Mouse (Mus musculus): ENCODE results near the gene Tmem189. TPM values are rescaled to one million over a fixed set of nuclear protein-coding genes. Genes with fewer than 3 reads are reported as not detected.
A peak's percentile ranks its signal among the peaks of the same experiment; 100 is the strongest.

Tmem189 gene
- polyA plus RNA-seq, 1 experiment from 2014 or later, result 43.3 TPM

DNA sequence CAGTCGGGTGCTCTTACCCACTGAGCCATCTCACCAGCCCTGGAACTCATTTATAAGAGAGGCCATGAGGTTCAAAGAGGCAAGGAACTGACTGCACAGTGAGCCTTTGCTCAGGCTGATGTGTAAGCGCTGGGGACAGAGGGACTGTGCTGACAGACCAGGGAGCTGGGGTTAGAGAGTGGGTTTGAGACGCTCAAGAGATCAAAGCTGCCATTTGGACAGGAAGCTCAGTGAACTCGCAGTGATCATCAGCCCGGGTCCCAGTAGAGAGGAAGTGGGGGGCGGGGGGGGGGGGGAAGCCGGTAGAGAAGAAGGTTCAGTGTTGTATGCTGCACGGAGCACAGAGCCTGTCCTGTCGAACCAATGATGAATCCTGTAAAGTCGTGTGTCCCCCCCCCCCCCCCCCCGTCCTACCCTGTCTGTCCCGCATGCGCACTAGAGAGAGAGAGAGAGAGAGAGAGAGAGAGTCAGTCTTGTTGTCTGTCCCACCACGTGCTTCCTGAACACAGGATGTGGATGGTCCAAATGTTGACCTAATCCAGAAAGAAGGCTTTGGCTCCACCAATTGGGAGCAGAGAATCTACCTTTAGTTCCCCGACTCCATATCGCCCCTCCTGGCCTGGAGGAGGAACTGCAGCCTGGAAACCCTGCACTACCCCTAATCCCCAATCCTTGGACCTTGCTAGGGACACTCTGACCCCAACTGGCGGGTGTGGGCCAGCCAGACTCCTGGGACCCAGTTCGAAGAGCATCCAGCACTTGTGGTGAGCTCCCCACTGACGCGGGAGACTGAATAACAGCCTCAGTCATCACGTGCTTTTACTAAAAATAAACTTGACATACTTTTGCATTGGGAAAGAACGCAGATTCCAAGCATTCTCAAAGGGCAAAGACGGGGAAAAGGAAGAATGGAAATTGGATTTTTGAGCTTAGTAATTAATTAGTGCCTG, 23.5 kb upstream of the Tmem189 start:
- H3K9me3 ChIP-seq (ENCODE audit: low read depth, low read length), result no peaks in the 10 kb centered on the region
- no peaks in the 10 kb centered on the region for H3K4me1 ChIP-seq (ENCODE audit: insufficient read depth)
- 56% methylated on average over 20 of the region's 23 CpGs for WGBS
- no peaks in the 10 kb centered on the region for H3K36me3 ChIP-seq (ENCODE audit: insufficient read depth)
- no peak overlapping the region for H3K9ac ChIP-seq
- no peak overlapping the region for H3K4me2 ChIP-seq
- H3K4me3 ChIP-seq (ENCODE audit: low read depth, low read length), result no peak overlapping the region
- peak; percentile 72 for TF ChIP-seq CTCF (IDR thresholded peaks at IDR 0.05; ENCODE audit: low read depth)
- no peaks in the 10 kb centered on the region for H3K27me3 ChIP-seq (ENCODE audit: insufficient read depth, low read length)
- ATAC-seq (ENCODE audit: insufficient read depth) (no peak; the same call in 1 of the 2 replicates), DNase-seq (peak; percentile 41)
- no peak overlapping the region for H3K27ac ChIP-seq (ENCODE audit: low read depth)

DNA sequence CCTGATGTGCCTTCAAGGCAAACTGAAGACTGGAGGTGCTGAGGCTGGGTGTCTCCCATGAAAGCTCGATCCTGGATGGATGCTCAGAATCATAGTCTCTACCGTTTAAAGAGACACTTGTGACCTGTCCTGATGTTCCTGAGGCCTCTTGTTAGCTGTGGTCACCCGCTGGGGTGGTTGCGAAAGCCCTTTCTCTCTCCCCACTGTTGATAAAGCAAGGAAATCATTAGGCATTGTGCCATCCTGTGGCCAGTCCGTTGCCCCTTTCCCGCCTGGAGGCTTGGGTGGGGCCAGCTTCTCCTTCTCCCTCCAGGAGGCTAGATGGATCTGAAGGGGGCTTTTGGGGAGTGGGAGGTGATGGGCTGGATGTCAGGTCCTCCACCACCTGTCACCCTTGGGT, 21.0 kb upstream of the Tmem189 start:
- Histone ChIP-seq H3K4me1 (ENCODE audit: insufficient read depth) (0 out of 2 replicates have a peak, but pooled peaks cover 5% of the 10 kb centered on the region), H3K27me3 (ENCODE audit: insufficient read depth, low read length) (no peaks in the 10 kb centered on the region), H3K9me3 (ENCODE audit: low read depth, low read length) (no peaks in the 10 kb centered on the region), H3K9ac (no peak overlapping the region), H3K36me3 (ENCODE audit: insufficient read depth) (no peaks in the 10 kb centered on the region), H3K27ac (ENCODE audit: low read depth) (no peak overlapping the region), H3K4me3 (ENCODE audit: low read depth, low read length) (no peak overlapping the region), H3K4me2 (no peak overlapping the region)
- TF ChIP-seq CTCF (IDR thresholded peaks at IDR 0.05; ENCODE audit: low read depth), result no peak
- ATAC-seq (ENCODE audit: insufficient read depth) (no peak), DNase-seq (no peak)
- 62% methylated on average over 6 of the region's 6 CpGs for WGBS

DNA sequence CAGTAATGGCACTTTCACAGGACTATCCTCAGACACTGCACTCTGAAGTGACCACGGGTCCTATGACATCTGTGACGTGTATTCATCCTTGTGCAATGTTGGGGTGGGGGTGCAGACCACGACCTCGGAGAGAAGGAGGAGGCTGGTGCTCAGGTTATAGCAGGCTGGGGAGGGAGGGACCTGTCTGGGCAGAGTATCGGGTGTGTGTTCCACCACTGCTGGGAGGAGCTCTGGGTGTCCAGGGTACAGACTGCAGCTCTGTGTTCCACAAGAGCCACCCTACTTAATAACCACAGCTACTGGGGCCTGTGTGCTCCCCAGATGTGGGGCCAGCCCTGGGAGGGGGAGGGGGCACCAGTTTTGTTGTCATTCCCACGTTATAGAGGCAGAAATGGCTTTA, 20.3 kb upstream of the Tmem189 start:
- no peak for ATAC-seq (ENCODE audit: insufficient read depth)
- Histone ChIP-seq H3K36me3 (ENCODE audit: insufficient read depth) (no peaks in the 10 kb centered on the region), H3K9me3 (ENCODE audit: low read depth, low read length) (no peaks in the 10 kb centered on the region), H3K27me3 (ENCODE audit: insufficient read depth, low read length) (no peaks in the 10 kb centered on the region), H3K4me1 (ENCODE audit: insufficient read depth) (0 out of 2 replicates have a peak, but pooled peaks cover 5% of the 10 kb centered on the region), H3K9ac (no peak overlapping the region), H3K27ac (ENCODE audit: low read depth) (no peak overlapping the region), H3K4me2 (no peak overlapping the region), H3K4me3 (ENCODE audit: low read depth, low read length) (no peak overlapping the region)
- no peak for DNase-seq
- TF ChIP-seq CTCF (IDR thresholded peaks at IDR 0.05; ENCODE audit: low read depth), result no peak
- 57% methylated on average over 6 of the region's 6 CpGs for WGBS

DNA sequence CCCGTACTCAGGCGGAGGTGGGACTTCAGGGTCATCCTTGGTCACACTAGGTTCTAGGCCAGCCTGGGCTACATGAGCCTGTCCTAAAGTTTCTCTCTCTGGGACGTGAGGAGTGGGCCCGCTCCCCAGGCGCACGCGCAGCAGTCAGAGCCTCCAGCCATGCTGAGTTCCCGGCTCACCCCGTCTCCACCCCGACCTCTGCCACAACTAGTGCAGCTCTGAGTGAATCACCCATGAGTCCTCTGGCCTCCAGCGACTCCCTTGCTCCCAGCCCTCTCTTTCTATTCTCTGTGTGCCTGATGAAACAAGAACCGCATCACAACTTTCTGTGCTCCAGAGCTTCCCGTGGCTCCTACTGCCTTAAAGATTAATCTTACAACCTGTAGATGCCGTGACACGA, 18.8 kb upstream of the Tmem189 start:
- Histone ChIP-seq H3K4me3 (ENCODE audit: low read depth, low read length) (no peak overlapping the region), H3K9me3 (ENCODE audit: low read depth, low read length) (no peaks in the 10 kb centered on the region), H3K4me1 (ENCODE audit: insufficient read depth) (0 out of 2 replicates have a peak, but pooled peaks cover 5% of the 10 kb centered on the region), H3K4me2 (no peak overlapping the region), H3K9ac (no peak overlapping the region), H3K36me3 (ENCODE audit: insufficient read depth) (no peaks in the 10 kb centered on the region), H3K27me3 (ENCODE audit: insufficient read depth, low read length) (no peaks in the 10 kb centered on the region), H3K27ac (ENCODE audit: low read depth) (no peak overlapping the region)
- ATAC-seq (ENCODE audit: insufficient read depth) (no peak), DNase-seq (no peak)
- no peak for TF ChIP-seq CTCF (IDR thresholded peaks at IDR 0.05; ENCODE audit: low read depth)
- WGBS, result 55% methylated on average over 15 of the region's 15 CpGs

DNA sequence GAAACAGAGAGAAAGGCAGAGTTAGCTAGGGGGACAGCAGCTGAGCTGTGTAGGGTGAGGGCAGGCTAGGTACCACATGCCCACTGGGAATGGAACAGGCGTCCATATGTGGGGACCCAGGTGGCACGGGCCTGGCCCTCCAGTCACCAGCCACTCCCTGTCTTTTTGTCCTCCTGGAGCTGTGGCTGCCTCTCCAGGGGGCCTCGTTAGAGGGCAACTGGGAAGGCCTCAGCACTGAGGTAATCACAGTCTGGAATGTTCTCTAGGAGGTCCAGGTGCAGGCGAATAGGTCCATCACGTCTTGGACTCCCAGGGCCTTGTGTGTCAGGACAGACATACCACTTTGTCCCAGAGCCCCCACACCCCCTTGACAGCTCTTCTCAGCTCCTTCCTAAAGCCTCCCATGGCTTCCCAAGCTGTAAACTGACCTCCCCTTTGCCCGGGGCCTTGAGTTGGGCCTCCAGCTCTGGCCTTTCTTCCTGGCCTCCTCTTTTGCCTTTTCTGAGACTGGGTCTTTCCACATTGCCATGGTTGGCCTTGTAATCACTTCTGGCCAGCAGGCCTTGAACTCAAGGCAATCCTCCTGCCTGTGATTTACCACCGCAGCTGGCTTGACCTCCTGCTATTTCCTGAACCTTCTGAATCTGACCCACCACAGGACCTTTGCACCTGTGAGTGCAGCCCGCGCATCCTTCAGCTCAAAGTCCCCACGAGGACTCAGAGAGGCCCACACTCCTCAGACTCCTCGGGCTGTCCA, 16.7 kb upstream of the Tmem189 start:
- 0 out of 2 replicates have a peak, but pooled peaks have one; percentile 23 for ATAC-seq (ENCODE audit: insufficient read depth)
- Histone ChIP-seq H3K9me3 (ENCODE audit: low read depth, low read length) (no peaks in the 10 kb centered on the region), H3K27ac (ENCODE audit: low read depth) (no peak overlapping the region; the same call in 1 of the 2 replicates), H3K36me3 (ENCODE audit: insufficient read depth) (no peaks in the 10 kb centered on the region), H3K4me3 (ENCODE audit: low read depth, low read length) (no peak overlapping the region), H3K4me1 (ENCODE audit: insufficient read depth) (0 out of 2 replicates have a peak, but pooled peaks cover 5% of the 10 kb centered on the region), H3K9ac (no peak overlapping the region), H3K4me2 (no peak overlapping the region), H3K27me3 (ENCODE audit: insufficient read depth, low read length) (no peaks in the 10 kb centered on the region)
- 66% methylated on average over 11 of the region's 11 CpGs for WGBS
- DNase-seq, result no peak
- no peak for TF ChIP-seq CTCF (IDR thresholded peaks at IDR 0.05; ENCODE audit: low read depth)

DNA sequence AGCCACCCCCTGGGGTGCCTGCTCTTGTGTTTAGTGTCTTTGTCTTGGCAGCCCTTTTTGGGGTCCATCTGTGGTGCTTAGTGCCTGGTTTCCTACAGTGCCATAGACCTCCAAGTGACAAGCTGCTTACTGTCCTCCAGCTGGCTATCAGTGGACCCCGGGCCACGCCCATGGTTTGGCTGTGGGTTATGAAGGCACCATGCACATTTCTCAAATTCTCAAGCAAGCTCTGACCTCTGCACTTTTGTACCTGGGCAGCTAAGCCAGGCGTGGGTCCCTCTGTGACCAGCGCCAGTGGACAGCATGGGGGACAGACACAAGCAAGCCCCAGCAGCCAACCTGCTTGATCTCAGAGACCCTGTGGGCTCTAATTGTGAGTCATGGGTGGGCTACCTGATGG, 14.8 kb upstream of the Tmem189 start:
- Histone ChIP-seq H3K27ac (ENCODE audit: low read depth) (no peak overlapping the region), H3K4me3 (ENCODE audit: low read depth, low read length) (no peak overlapping the region), H3K9ac (no peak overlapping the region), H3K4me1 (ENCODE audit: insufficient read depth) (0 out of 2 replicates have a peak, but pooled peaks cover 5% of the 10 kb centered on the region), H3K36me3 (ENCODE audit: insufficient read depth) (no peaks in the 10 kb centered on the region), H3K27me3 (ENCODE audit: insufficient read depth, low read length) (no peaks in the 10 kb centered on the region), H3K4me2 (no peak overlapping the region), H3K9me3 (ENCODE audit: low read depth, low read length) (no peaks in the 10 kb centered on the region)
- TF ChIP-seq CTCF (IDR thresholded peaks at IDR 0.05; ENCODE audit: low read depth), result no peak
- 73% methylated on average over 4 of the region's 4 CpGs for WGBS
- ATAC-seq (ENCODE audit: insufficient read depth) (no peak), DNase-seq (no peak)

DNA sequence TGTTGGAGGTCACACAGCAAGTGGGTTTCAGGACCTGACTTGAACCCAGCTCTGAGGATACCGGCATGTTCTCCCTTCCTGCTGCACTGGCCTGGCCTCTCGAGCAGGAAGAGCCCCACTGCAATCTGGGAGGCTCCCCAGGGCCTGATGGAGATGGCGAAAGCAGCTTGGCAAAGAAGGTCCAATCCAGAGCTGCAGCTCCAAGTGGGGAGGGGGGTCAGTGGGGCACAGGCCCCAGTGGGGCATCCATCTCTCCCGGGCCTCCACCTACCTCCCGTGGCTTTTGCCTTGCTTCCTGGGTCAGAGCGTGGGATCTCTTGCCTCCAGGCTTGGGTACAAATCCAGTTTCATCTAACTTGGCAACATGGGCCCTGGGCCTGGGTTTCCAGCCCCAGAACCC, 12.5 kb upstream of the Tmem189 start:
- TF ChIP-seq CTCF (IDR thresholded peaks at IDR 0.05; ENCODE audit: low read depth), result no peak
- Histone ChIP-seq H3K36me3 (ENCODE audit: insufficient read depth) (no peaks in the 10 kb centered on the region), H3K9ac (no peak overlapping the region), H3K27me3 (ENCODE audit: insufficient read depth, low read length) (no peaks in the 10 kb centered on the region), H3K4me3 (ENCODE audit: low read depth, low read length) (no peak overlapping the region), H3K9me3 (ENCODE audit: low read depth, low read length) (no peaks in the 10 kb centered on the region), H3K4me2 (no peak overlapping the region), H3K27ac (ENCODE audit: low read depth) (no peak overlapping the region), H3K4me1 (ENCODE audit: insufficient read depth) (0 out of 2 replicates have a peak, but pooled peaks cover 5% of the 10 kb centered on the region)
- DNase-seq (no peak), ATAC-seq (ENCODE audit: insufficient read depth) (no peak)
- 71% methylated on average over 6 of the region's 6 CpGs for WGBS
